Mouse (Mus musculus) layer of hippocampus, adult 2 months (tissue): Measurements from ENCODE around the gene Fbxo36. TPM values are rescaled to one million over a fixed set of nuclear protein-coding genes. Genes with fewer than 3 reads are reported as not detected.

Experiments used
- DNase-seq, 2 experiments: peaks; one replicate each; pipeline ENCODE4 v3.0.0; 2022; ENCODE audit warnings: low spot score in 2 of 2
- H3K27ac ChIP-seq: fragments of 200-600 bp; 2 replicates; pipeline ENCODE4 v1.8.1; 2022
- H3K4me3 ChIP-seq: fragments of 200-600 bp; 2 replicates; pipeline ENCODE4 v1.8.1; 2022; ENCODE audit warnings: mild to moderate bottlenecking
- CTCF ChIP-seq: fragments of 200-600 bp; conservative IDR thresholded peaks from 2 replicates; pipeline ENCODE4 v1.8.1; 2022; ENCODE audit warnings: antibody characterized with exemption, mild to moderate bottlenecking, moderate library complexity
- total RNA-seq, 2 experiments: library from RNA; stranded (reverse); gene quantifications; 2 replicates each; pipeline ENCODE4 v1.2.3; 2021

Fbxo36 gene
- total RNA-seq, 2 experiments from 2014 or later: 2.4 to 3.1 TPM

DNA sequence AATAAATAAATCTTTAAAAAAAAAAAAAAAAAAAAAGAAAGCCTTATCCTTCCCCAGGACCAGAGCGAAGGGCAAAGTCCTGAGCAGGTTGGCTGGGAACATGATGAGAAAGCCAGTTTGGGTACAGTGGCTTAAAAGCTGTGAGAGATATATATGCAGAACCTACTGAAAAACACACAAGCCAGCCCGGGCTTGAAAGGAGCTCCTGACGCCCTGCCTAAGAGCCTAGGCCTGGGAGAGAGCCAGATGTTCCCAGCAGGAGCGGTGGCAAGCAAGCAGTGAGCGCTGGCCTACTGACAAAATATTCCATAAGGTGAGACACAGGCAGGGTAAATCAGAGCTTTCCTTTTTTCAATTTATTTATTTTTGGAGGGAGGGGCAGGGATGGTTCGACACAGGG, 26.6 kb downstream of the Fbxo36 start:
- no peak for TF ChIP-seq CTCF
- Histone ChIP-seq H3K27ac (no peak overlapping the region), H3K4me3 (no peak overlapping the region)
- DNase-seq: no peak

DNA sequence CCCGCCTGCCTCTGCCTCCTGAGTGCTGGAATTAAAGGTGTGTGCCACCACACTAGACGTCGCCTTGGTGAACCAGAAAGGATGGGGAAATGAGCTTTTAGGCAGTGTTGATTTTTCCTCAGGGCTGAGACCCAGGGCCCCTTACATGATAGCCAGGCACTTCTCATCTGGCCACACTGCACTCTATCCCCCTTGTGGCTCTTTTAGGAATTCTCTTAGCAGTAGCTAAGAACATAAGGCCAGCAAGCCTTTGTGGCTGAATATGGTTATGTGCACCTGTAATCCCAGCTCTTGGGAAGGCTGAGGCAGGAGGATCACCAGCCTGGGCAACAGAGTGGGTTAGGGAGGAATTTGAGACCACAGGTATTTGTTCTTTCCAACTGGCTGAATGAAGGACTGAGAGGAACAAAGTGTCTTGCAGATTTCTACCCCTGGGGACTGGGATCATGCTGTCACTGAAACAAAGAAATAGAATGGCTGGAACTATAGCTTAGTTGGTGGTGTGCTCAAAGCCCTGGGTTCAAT, 27.1 kb downstream of the Fbxo36 start:
- 0 out of 2 replicates have a peak, but pooled peaks have one; percentile 8 for TF ChIP-seq CTCF
- no peak for DNase-seq
- Histone ChIP-seq H3K4me3 (no peak overlapping the region), H3K27ac (no peak overlapping the region)

DNA sequence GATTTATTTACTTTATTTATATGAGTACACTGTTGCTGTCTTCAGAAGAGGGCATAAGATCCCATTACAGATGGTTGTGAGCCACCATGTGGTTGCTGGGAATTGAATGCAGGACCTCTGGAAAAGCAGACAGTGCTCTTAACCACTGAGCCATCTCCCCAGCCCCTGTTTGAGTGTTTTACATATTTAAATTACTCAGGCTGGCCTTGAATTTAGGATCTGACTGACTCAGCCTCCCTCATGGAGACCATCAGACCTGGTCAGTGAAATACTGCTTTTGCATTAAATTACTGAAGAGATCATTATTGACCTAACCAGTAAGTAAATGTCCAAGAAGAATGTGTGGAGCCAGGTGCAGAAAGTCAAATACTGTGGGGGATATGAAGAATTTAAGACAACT, 28.7 kb downstream of the Fbxo36 start:
- no peak for DNase-seq
- TF ChIP-seq CTCF: no peak
- H3K4me3 ChIP-seq: no peak overlapping the region
- no peak overlapping the region for H3K27ac ChIP-seq

DNA sequence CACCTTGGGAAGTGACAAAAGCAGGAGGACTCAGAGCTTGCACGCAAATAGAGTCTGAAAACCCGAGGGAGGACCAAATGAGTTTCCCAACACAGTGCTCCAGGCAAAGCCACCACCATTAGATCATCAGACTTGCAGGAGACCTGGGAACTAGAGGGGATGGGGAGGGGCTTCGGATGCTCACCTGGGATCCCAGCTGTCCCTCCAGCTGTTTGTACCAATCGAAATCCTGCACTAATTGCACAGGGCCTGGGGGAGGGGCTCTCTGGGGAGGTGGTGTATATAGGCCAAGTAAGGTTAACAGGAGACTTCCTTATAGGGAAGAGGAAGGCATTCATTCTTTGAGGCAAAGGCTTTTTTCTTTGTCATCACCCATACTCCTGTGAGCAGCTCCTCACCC, 29.2 kb downstream of the Fbxo36 start:
- no peak for TF ChIP-seq CTCF
- Histone ChIP-seq H3K4me3 (no peak overlapping the region), H3K27ac (no peak overlapping the region)
- DNase-seq: no peak

DNA sequence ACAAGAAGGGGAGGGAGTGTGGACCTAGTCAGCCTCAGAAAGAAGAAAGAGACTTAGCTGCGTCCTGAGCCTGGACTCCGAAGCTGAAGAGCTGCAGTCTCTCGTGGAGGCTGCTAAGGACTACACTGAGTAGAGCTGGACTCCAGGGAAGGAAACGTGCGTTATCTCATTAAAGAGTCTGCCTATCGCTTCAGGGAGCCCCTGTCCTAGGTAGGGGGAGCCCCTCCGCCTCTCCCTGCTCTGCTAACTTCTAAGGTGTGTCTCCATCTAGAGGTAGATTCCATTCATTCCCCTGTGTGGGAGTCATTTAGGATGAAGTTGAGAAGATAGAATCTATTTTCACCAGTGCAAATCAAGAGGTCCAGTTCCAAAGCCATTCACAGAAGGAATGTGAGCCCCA, 29.9 kb downstream of the Fbxo36 start:
- no peak for TF ChIP-seq CTCF
- no peak overlapping the region for H3K4me3 ChIP-seq
- DNase-seq: no peak
- H3K27ac ChIP-seq: no peak overlapping the region

DNA sequence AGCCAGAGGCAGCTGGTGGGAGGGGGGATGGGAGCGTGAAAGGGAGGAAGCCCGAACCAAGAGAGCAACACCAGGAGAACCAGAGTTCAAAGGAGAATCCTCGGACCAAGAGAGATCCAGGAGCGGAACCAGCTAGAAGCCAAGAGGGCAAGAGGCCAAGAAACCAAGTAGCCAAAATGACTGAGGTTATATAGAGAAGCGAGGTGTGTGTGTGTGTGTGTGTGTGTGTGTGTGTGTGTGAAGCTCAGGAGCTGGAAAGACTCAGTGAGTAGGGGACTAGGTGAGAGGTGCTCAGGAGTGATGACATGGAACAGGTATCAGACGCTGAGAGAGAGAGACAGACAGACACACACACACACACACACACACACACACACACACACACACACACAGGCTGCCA, 31.5 kb downstream of the Fbxo36 start:
- no peak for DNase-seq
- Histone ChIP-seq H3K4me3 (no peak overlapping the region), H3K27ac (no peak overlapping the region)
- TF ChIP-seq CTCF: no peak

DNA sequence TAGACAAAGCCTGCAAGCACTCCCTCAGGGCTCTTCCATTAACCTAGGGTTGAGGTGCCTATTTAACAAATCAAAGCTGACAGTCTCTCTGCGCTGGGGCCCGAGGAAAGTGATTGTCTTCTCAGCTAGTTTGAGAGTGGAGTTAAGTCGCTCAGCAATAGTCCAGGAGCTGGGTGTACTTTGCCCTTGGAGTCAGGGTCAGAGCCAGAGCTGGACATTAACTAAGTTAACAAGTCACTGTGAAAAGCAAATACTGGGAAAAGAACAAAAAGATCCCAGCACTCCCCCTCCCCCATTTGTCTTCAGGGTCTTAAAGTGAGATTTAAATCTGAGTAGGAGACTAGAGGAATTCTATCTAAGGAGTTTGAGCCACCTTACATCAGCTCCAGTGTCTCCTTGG, 32.5 kb downstream of the Fbxo36 start:
- no peak for DNase-seq
- no peak overlapping the region for H3K4me3 ChIP-seq
- H3K27ac ChIP-seq: no peak overlapping the region
- TF ChIP-seq CTCF: no peak

DNA sequence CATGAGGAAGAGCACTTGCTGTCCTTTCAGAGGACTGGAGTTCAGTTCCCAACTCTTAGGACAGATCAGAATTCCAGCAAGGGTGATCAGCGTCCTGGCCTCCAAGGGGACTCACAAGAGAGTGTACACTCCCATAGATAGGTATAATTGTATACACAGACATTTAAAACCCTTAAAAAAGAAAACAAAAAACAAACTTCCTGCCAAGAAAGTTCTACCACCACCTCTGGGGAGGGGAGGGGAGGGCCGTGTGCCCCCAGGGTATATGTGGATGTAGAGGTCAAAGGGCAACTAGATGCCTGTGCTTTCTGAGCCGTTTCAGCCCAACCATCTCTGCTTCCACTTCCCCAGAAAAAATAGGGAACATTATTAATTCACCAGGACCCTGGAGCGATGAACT, 33.3 kb downstream of the Fbxo36 start:
- TF ChIP-seq CTCF: no peak
- Histone ChIP-seq H3K27ac (no peak overlapping the region), H3K4me3 (no peak overlapping the region)
- no peak for DNase-seq

DNA sequence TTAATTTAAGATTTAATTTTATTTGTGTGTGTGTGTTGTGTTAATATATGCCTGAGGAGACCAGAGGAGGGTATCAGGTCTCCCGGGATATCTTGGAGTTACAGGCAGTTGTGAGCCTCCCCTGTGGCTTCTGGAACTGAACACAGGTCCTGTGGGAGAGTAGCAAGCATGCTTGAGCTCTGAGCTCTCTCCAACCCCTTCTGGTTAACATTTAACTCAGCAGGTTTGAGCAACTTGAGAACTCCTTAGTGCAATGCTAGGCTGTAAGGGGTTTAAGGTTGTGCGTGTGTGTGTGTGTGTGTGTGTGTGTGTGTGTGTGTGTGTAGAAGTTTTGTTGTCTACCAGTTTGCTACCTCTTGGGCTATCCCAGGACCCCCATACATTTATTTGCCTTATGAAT, 37.9 kb downstream of the Fbxo36 start:
- no peak for DNase-seq
- no peak for TF ChIP-seq CTCF
- Histone ChIP-seq H3K27ac (no peak overlapping the region), H3K4me3 (no peak overlapping the region)

DNA sequence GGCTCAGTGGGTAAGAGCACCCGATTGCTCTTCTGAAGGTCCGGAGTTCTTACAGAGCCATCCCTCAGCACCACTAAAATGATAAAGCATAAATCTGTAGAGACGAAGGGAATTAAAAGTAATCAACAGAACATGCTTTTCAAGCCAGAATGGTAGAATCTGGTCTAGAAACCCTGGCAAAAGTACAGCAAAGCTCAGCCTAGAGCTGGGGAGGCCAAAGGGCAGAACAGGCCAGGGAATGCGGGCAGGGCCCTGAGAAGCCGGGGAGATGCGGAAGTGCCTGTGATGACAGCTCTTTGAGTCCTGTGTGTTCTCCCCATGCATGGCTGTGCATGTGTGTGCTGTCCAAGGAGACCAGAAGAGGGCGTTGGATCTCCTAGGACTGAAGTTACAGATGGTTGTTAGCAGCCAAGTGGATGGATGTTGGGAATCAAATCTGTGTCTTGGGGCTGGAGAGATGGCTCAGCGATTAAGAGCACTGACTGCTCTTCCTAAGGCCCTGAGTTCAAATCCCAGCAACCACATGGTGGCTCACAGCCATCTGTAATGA, 40.0 kb downstream of the Fbxo36 start:
- no peak for TF ChIP-seq CTCF
- no peak overlapping the region for H3K4me3 ChIP-seq
- DNase-seq: no peak
- H3K27ac ChIP-seq: no peak overlapping the region

DNA sequence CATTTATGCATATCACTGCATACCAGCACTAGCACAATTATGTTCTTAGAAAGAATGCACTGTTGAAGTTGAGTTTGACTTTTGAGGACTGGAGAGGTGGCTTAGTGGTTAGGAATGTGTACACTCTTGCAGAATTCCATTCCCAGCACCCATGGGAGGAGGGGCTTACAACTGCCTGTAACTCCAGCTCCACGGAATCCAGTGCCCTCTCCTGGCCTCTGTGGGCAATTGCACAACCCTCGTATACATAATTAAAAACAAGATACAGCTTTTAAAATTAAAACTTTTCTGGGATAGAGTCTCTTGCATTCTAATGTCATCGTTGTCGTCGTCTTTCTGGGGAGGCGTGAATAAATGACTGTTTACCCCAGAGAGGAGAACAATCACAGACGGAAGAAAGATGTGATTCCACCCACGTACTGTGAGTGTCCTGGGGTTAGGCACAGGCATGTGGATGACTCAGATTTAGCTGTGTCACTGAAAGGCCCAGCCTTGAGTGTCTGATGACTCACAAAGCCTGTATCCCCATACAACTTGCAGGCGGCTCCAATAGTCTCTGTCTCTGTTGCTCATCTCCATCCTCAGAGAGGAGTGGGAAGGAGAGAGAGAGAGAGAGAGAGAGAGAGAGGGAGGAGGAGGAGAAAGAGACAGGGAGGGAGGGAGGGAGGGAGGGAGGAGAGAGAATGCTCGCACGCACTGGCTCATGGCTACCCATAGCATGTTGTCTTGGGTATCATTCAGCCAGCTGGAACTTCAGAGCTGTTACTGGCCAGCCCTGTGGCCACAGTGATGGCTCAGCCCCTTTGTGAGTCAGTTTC, 41.8 kb downstream of the Fbxo36 start:
- Histone ChIP-seq H3K4me3 (no peak overlapping the region), H3K27ac (no peak overlapping the region)
- DNase-seq: peak in 1 of 2 experiments; percentile 54
- peak; percentile 65 for TF ChIP-seq CTCF

DNA sequence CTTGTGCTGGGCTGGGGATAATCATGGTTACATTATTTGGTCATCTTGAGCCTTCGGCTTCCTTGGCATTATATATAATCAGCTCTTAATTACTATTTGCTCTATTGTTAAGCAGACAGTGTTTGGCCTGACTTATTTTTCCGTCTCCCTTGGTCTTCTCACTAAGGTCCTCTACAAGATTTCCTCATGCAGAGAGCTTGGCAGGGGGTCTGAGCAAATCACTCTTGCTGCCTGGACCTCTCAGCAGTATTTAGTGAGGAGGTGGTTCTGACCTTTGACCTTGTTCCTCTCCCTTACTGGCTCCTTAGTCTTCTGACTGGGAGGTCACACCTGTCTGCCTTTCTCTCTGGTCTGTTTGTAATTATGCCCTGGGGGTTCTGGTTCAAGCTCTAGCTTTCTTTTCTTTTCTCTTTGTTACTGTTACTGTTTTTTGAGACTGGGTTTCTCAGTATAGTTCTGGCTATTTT, 42.5 kb downstream of the Fbxo36 start:
- no peak for TF ChIP-seq CTCF
- no peak overlapping the region for H3K27ac ChIP-seq
- no peak for DNase-seq
- no peak overlapping the region for H3K4me3 ChIP-seq

DNA sequence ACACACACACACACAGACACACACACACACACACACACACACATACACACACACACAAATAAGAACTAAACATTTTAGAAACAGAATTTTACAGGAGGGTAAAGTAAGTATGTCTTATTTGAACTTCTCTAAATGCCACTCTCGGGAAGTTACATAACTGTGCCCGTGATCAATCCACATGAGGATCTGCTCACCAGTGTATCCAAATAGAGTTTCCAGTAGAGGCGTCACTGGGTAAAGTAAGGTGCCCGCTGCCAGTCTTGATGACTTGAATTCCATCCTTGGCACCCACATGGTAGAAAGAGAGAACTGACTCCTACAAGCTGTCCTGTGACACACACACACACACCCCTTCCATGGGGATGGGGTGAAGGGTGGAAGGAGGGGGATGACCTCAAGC, 43.3 kb downstream of the Fbxo36 start:
- H3K27ac ChIP-seq: no peak overlapping the region
- peak in 1 of 2 experiments; percentile 8 for DNase-seq
- TF ChIP-seq CTCF: no peak
- H3K4me3 ChIP-seq: no peak overlapping the region

DNA sequence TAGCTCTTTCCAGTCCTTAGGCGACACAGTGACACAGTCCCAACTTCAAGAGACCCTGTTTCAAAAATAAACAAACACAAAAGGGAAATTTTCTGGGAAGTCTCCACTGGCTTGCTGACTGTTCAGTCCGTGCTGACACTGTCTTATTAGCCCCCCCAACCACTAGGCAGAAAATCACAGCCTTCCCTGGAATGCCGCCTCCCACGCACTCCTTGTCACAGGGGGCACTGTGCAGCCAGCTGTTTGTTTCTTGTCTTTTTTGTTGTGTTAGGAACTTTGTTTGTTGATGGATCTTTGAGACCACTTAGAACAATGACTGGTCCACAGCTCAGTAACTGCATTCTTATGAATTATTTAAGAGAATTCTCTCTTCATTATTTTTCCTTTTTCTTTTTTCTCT, 44.2 kb downstream of the Fbxo36 start:
- TF ChIP-seq CTCF: no peak
- DNase-seq: no peak
- Histone ChIP-seq H3K27ac (no peak overlapping the region), H3K4me3 (no peak overlapping the region)
